Mouse (Mus musculus): ENCODE data around the gene N6amt1. TPM values are rescaled to one million over a fixed set of nuclear protein-coding genes. Genes with fewer than 3 reads are reported as not detected.

The N6amt1 gene
- 22.2 and 24.8 TPM in 2 replicates for polyA plus RNA-seq (2015; fragmentation: Nextera tagmentation; extraction: Ambion mirVana)

GRCm38 (mm10) chr16:87354075-87354583 is at the start of gene N6amt1:
N6amt1 (plus strand) TSS chr16:87354185.
- Histone ChIP-seq H3K9me3 (no peaks in the 10 kb centered on the region), H3K27ac (peak within 1 kb of the TSS; percentile 96), H3K4me3 (replicated peaks) (peak within 1 kb of the TSS; percentile 90), H3K9ac (peak within 1 kb of the TSS; percentile 81; the same call in 1 of the 2 replicates), H3K27me3 (replicated peaks) (no peaks in the 10 kb centered on the region), H3K4me2 (peak within 1 kb of the TSS; percentile 53), H3K36me3 (peaks cover 6% of the 10 kb centered on the region; the same call in 1 of the 2 replicates), H3K4me1 (no peaks in the 10 kb centered on the region)
- WGBS: under 1% methylated on average over 47 of the region's 48 CpGs
- ATAC-seq (ENCODE audit: insufficient read depth, low FRiP score, low read depth): peak; percentile 99

GRCm38 (mm10) chr16:87305251-87306011 is 48.6 kb upstream of the N6amt1 start:
- H3K4me2 ChIP-seq: no peak overlapping the region
- no peak for ATAC-seq (ENCODE audit: insufficient read depth, low FRiP score, low read depth)
- H3K4me1 ChIP-seq: 0 out of 2 replicates have a peak, but pooled peaks cover 5% of the 10 kb centered on the region
- no peak overlapping the region for H3K9ac ChIP-seq
- no peaks in the 10 kb centered on the region for H3K27me3 ChIP-seq (replicated peaks)
- 75% methylated on average over 11 of the region's 11 CpGs for WGBS
- H3K4me3 ChIP-seq (replicated peaks): no peak overlapping the region
- H3K36me3 ChIP-seq: no peaks in the 10 kb centered on the region
- H3K27ac ChIP-seq: no peak overlapping the region
- H3K9me3 ChIP-seq: no peaks in the 10 kb centered on the region

- peak; percentile 66; the same call in 1 of the 2 replicates for ATAC-seq (ENCODE audit: insufficient read depth, low FRiP score, low read depth)
- H3K4me1 ChIP-seq: 0 out of 2 replicates have a peak, but pooled peaks cover 5% of the 10 kb centered on the region
- 34% methylated on average over 10 of the region's 10 CpGs for WGBS
- no peak overlapping the region for H3K4me2 ChIP-seq
- peak overlapping the region; percentile 27; the same call in 1 of the 2 replicates for H3K27ac ChIP-seq
- no peaks in the 10 kb centered on the region for H3K27me3 ChIP-seq (replicated peaks)
- no peak overlapping the region for H3K9ac ChIP-seq
- H3K4me3 ChIP-seq (replicated peaks): no peak overlapping the region
- H3K36me3 ChIP-seq: no peaks in the 10 kb centered on the region
- H3K9me3 ChIP-seq: no peaks in the 10 kb centered on the region
Measured at GRCm38 (mm10) chr16:87307109-87307735, 46.8 kb upstream of the N6amt1 start.

- ATAC-seq (ENCODE audit: insufficient read depth, low FRiP score, low read depth): no peak
- WGBS: 80% methylated on average over 4 of the region's 4 CpGs
- Histone ChIP-seq H3K9me3 (no peaks in the 10 kb centered on the region), H3K4me3 (replicated peaks) (no peak overlapping the region), H3K27ac (no peak overlapping the region), H3K9ac (no peak overlapping the region), H3K27me3 (replicated peaks) (no peaks in the 10 kb centered on the region), H3K4me1 (0 out of 2 replicates have a peak, but pooled peaks cover 5% of the 10 kb centered on the region), H3K4me2 (no peak overlapping the region), H3K36me3 (no peaks in the 10 kb centered on the region)
Measured at GRCm38 (mm10) chr16:87310659-87311058, 43.3 kb upstream of the N6amt1 start.

GRCm38 (mm10) chr16:87318200-87318811 is 35.7 kb upstream of the N6amt1 start:
- no peaks in the 10 kb centered on the region for H3K36me3 ChIP-seq
- ATAC-seq (ENCODE audit: insufficient read depth, low FRiP score, low read depth): no peak
- WGBS: 62% methylated on average over 5 of the region's 5 CpGs
- H3K4me1 ChIP-seq: no peaks in the 10 kb centered on the region
- no peak overlapping the region for H3K9ac ChIP-seq
- H3K4me3 ChIP-seq (replicated peaks): no peak overlapping the region
- no peaks in the 10 kb centered on the region for H3K27me3 ChIP-seq (replicated peaks)
- no peak overlapping the region for H3K4me2 ChIP-seq
- no peaks in the 10 kb centered on the region for H3K9me3 ChIP-seq
- H3K27ac ChIP-seq: no peak overlapping the region

- Histone ChIP-seq H3K4me3 (replicated peaks) (no peak overlapping the region), H3K27ac (no peak overlapping the region), H3K9ac (no peak overlapping the region), H3K36me3 (no peaks in the 10 kb centered on the region), H3K4me1 (no peaks in the 10 kb centered on the region), H3K9me3 (no peaks in the 10 kb centered on the region), H3K4me2 (no peak overlapping the region), H3K27me3 (replicated peaks) (no peaks in the 10 kb centered on the region)
- ATAC-seq (ENCODE audit: insufficient read depth, low FRiP score, low read depth): no peak
- 79% methylated on average over 5 of the region's 5 CpGs for WGBS
Measured at GRCm38 (mm10) chr16:87318998-87319397, 35.0 kb upstream of the N6amt1 start.

GRCm38 (mm10) chr16:87319541-87320251 is 34.3 kb upstream of the N6amt1 start:
- Histone ChIP-seq H3K9me3 (no peaks in the 10 kb centered on the region), H3K4me3 (replicated peaks) (no peak overlapping the region), H3K4me1 (no peaks in the 10 kb centered on the region), H3K36me3 (no peaks in the 10 kb centered on the region), H3K4me2 (no peak overlapping the region), H3K27me3 (replicated peaks) (no peaks in the 10 kb centered on the region), H3K9ac (no peak overlapping the region), H3K27ac (no peak overlapping the region)
- no peak for ATAC-seq (ENCODE audit: insufficient read depth, low FRiP score, low read depth)
- WGBS: 65% methylated on average over 5 of the region's 5 CpGs

GRCm38 (mm10) chr16:87320252-87320555 is 33.8 kb upstream of the N6amt1 start:
- Histone ChIP-seq H3K9me3 (no peaks in the 10 kb centered on the region), H3K36me3 (no peaks in the 10 kb centered on the region), H3K4me2 (no peak overlapping the region), H3K9ac (no peak overlapping the region), H3K4me1 (no peaks in the 10 kb centered on the region), H3K27me3 (replicated peaks) (no peaks in the 10 kb centered on the region), H3K27ac (no peak overlapping the region), H3K4me3 (replicated peaks) (no peak overlapping the region)
- 59% methylated on average over 2 of the region's 2 CpGs for WGBS
- no peak for ATAC-seq (ENCODE audit: insufficient read depth, low FRiP score, low read depth)

- no peaks in the 10 kb centered on the region for H3K36me3 ChIP-seq
- H3K4me3 ChIP-seq (replicated peaks): no peak overlapping the region
- 47% methylated on average over 5 of the region's 5 CpGs for WGBS
- no peak for ATAC-seq (ENCODE audit: insufficient read depth, low FRiP score, low read depth)
- H3K4me2 ChIP-seq: no peak overlapping the region
- H3K27me3 ChIP-seq (replicated peaks): no peaks in the 10 kb centered on the region
- H3K4me1 ChIP-seq: no peaks in the 10 kb centered on the region
- H3K9me3 ChIP-seq: no peaks in the 10 kb centered on the region
- H3K9ac ChIP-seq: no peak overlapping the region
- no peak overlapping the region for H3K27ac ChIP-seq
Measured at GRCm38 (mm10) chr16:87324571-87324970, 29.4 kb upstream of the N6amt1 start.

- H3K27me3 ChIP-seq (replicated peaks): no peaks in the 10 kb centered on the region
- no peak overlapping the region for H3K27ac ChIP-seq
- H3K9ac ChIP-seq: no peak overlapping the region
- H3K9me3 ChIP-seq: no peaks in the 10 kb centered on the region
- no peaks in the 10 kb centered on the region for H3K36me3 ChIP-seq
- no peak for ATAC-seq (ENCODE audit: insufficient read depth, low FRiP score, low read depth)
- H3K4me3 ChIP-seq (replicated peaks): no peak overlapping the region
- H3K4me2 ChIP-seq: no peak overlapping the region
- H3K4me1 ChIP-seq: no peaks in the 10 kb centered on the region
- 76% methylated on average over 3 of the region's 3 CpGs for WGBS
Measured at GRCm38 (mm10) chr16:87329986-87330385, 24.0 kb upstream of the N6amt1 start.

- Histone ChIP-seq H3K27ac (no peak overlapping the region), H3K27me3 (replicated peaks) (no peaks in the 10 kb centered on the region), H3K4me3 (replicated peaks) (no peak overlapping the region), H3K9ac (no peak overlapping the region), H3K4me2 (no peak overlapping the region), H3K4me1 (no peaks in the 10 kb centered on the region), H3K9me3 (no peaks in the 10 kb centered on the region), H3K36me3 (no peaks in the 10 kb centered on the region)
- 88% methylated on average over 3 of the region's 3 CpGs for WGBS
- no peak for ATAC-seq (ENCODE audit: insufficient read depth, low FRiP score, low read depth)
Measured at GRCm38 (mm10) chr16:87334756-87335155, 19.2 kb upstream of the N6amt1 start.

All from stomach, embryonic 15.5 days (tissue).